ENCODE assay signal across 10 mouse cellular contexts in the genomic region with DNA sequence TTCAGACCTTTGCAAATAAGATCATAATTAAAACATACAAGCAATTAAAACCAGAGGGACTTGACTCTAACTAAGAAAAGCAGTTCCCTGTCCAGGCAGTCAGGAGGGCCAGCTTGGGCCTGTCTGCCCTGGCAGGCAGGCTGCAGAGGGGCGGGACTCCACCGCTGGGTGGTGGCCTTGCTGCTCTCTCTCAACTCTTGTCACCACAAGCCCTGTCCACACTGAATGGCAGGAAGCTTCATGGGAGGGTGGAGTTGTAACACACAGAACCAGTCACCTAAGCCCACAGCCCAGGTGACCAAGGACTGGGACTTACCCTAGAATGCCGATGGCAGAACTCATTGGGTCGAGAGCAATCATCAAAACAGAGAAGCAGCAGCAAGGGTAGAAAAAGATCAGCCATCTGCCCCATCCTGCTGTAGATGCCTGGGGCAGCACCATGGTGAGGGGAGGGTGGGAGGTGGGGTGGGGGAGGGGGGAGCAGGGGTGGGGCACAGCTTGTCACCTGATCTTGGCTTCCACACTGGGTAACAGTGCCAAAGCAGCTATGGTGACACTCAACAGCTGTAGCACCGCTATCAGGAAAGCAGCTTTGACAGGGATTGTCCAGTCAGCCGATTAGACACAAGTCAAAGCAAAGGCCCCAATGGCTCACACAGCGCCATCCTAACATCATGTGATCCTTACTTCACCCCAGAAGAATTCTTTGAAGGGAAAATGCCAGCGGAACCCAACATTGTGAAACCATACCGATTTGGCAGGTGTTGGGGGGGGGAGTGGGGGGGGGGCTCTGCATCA. TPM values are rescaled to one million over a fixed set of nuclear protein-coding genes. Genes with fewer than 3 reads are reported as not detected.
DNase-seq lines count a peak whose midpoint lies in the region; ATAC-seq lines count a peak whose summit lies in the region.
"Had no signal": no experiment of that assay in that cellular context is flagged by ENCODE, and none has a peak within 500 bp of the region (broad histone marks: within the 10 kb centered on the region; RNA-seq: fewer than 3 reads in every experiment).

No protein-coding gene starts in this region.

- H3K4me3 ChIP-seq in limb, embryonic 12.5 days (replicated peaks): no peak overlapping the region
- no peak overlapping the region for H3K4me3 ChIP-seq in limb, embryonic 10.5 days
- no peak overlapping the region for H3K4me3 ChIP-seq in intestine, embryonic 16.5 days (ENCODE audit: low read length)

- 51% methylated on average over 9 of the region's 9 CpGs for WGBS in limb, embryonic 12.5 days
- WGBS in limb, embryonic 10.5 days: 61% methylated on average over 9 of the region's 9 CpGs
- 59% methylated on average over 9 of the region's 9 CpGs for WGBS in intestine, embryonic 16.5 days

- no peak overlapping the region for H3K27ac ChIP-seq in limb, embryonic 12.5 days
- no peak overlapping the region for H3K27ac ChIP-seq in limb, embryonic 10.5 days
- no peak overlapping the region for H3K27ac ChIP-seq in intestine, embryonic 16.5 days (ENCODE audit: low read length)

- no peak for DNase-seq in limb, embryonic 10.5 days (ENCODE audit: low spot score)
- peak; percentile 48 for DNase-seq in gastrocnemius, postnatal 10 days
- DNase-seq in lung, postnatal 36 days: peak; percentile 82
- no peak for DNase-seq in yolk sac, embryonic 10.5 days (ENCODE audit: low spot score)
- no peak for DNase-seq in frontal cortex, adult 2 months (ENCODE audit: extremely low spot score in 1 of 2, low spot score in 1 of 2)
- DNase-seq in liver: no peak

- 0 out of 2 replicates have a peak overlapping the region, but pooled peaks have one; percentile 80 for H3K4me2 ChIP-seq in limb, embryonic 12.5 days
- peak overlapping the region; percentile 97 for H3K4me2 ChIP-seq in intestine, embryonic 16.5 days (ENCODE audit: low read depth, low read length)

- no peaks in the 10 kb centered on the region for H3K36me3 ChIP-seq in limb, embryonic 12.5 days
- H3K36me3 ChIP-seq in limb, embryonic 10.5 days: no peaks in the 10 kb centered on the region
- H3K36me3 ChIP-seq in intestine, embryonic 16.5 days (ENCODE audit: control insufficient read depth, insufficient read depth, low read length): no peaks in the 10 kb centered on the region
- H3K36me3 ChIP-seq: G1E had no signal

- H3K9ac ChIP-seq in limb, embryonic 12.5 days (replicated peaks): no peak overlapping the region
- H3K9ac ChIP-seq in intestine, embryonic 16.5 days (ENCODE audit: low read depth, low read length): no peak overlapping the region

- no peaks in the 10 kb centered on the region for H3K9me3 ChIP-seq in limb, embryonic 12.5 days
- no peaks in the 10 kb centered on the region for H3K9me3 ChIP-seq in limb, embryonic 10.5 days (replicated peaks)
- no peaks in the 10 kb centered on the region for H3K9me3 ChIP-seq in intestine, embryonic 16.5 days (ENCODE audit: control insufficient read depth, low read length)

- H3K4me1 ChIP-seq in limb, embryonic 12.5 days (replicated peaks): peaks cover 22% of the 10 kb centered on the region
- peaks cover 15% of the 10 kb centered on the region for H3K4me1 ChIP-seq in limb, embryonic 10.5 days
- peaks cover 20% of the 10 kb centered on the region for H3K4me1 ChIP-seq in intestine, embryonic 16.5 days (ENCODE audit: control insufficient read depth, insufficient read depth, low read length)

- no peak for ATAC-seq in limb, embryonic 12.5 days (ENCODE audit: insufficient number of reproducible peaks, insufficient read depth, low FRiP score, low TSS enrichment, low read depth)
- ATAC-seq in intestine, embryonic 16.5 days: 0 out of 2 replicates have a peak, but pooled peaks have one; percentile 24

- H3K27me3 ChIP-seq in limb, embryonic 12.5 days: peaks cover 63% of the 10 kb centered on the region
- peaks cover 64% of the 10 kb centered on the region for H3K27me3 ChIP-seq in limb, embryonic 10.5 days (ENCODE audit: low read depth, poor library complexity, severe bottlenecking)
- H3K27me3 ChIP-seq in intestine, embryonic 16.5 days (replicated peaks; ENCODE audit: control insufficient read depth, insufficient read depth, low read length): no peaks in the 10 kb centered on the region; the same call in 1 of the 2 replicates

RNA-seq across cellular contexts. Expression of a gene that starts 1.9 kb away (rescaled TPM):
- 7.9 and 10.3 TPM in 2 replicates for polyA plus RNA-seq in limb, embryonic 12.5 days (2016; fragmentation: Nextera tagmentation; extraction: Ambion mirVana)
- 3.4 and 4.3 TPM in 2 replicates for polyA plus RNA-seq in limb, embryonic 10.5 days (2016; fragmentation: Nextera tagmentation; extraction: Ambion mirVana)
- 10 to 100 TPM; 79.3 to 82.1 TPM for total RNA-seq in gastrocnemius, postnatal 10 days (2021)
- polyA plus RNA-seq in intestine, embryonic 16.5 days (2015; fragmentation: Nextera tagmentation; extraction: Ambion mirVana): 55.8 and 60.7 TPM in 2 replicates
- polyA plus RNA-seq in frontal cortex, adult 2 months (2012; rRNA removed): 86.0 and 90.9 TPM in 2 replicates
- total RNA-seq: G1E; neutrophil, adult 5-6 weeks had no signal
- polyA plus RNA-seq: G1E had no signal

RNA-seq across cellular contexts. Expression of a gene that starts 57.4 kb away (rescaled TPM):
- 0.18 and 0.24 TPM in 2 replicates for polyA plus RNA-seq in limb, embryonic 12.5 days (2016; fragmentation: Nextera tagmentation; extraction: Ambion mirVana)
- polyA plus RNA-seq in limb, embryonic 10.5 days (2016; fragmentation: Nextera tagmentation; extraction: Ambion mirVana): 0.29 and 0.40 TPM in 2 replicates
- total RNA-seq in gastrocnemius, postnatal 10 days (2021): 1 to 10 TPM; 3.9 to 7.5 TPM
- 3.2 and 3.6 TPM in 2 replicates for polyA plus RNA-seq in intestine, embryonic 16.5 days (2015; fragmentation: Nextera tagmentation; extraction: Ambion mirVana)
- polyA plus RNA-seq in frontal cortex, adult 2 months (2012; rRNA removed): 2.1 and 3.1 TPM in 2 replicates
- total RNA-seq: G1E; neutrophil, adult 5-6 weeks had no signal
- polyA plus RNA-seq: G1E had no signal

Comparison
In these comparisons a context has a peak if more than half of its experiments do, and no peak if none do; other contexts are left out.
1. DNase-seq: peak in gastrocnemius, postnatal 10 days (single experiment) and lung, postnatal 36 days (single experiment); none in limb, embryonic 10.5 days (single experiment), yolk sac, embryonic 10.5 days (single experiment), frontal cortex, adult 2 months (0 of 2) and liver (single experiment).